Mouse (Mus musculus) ES-E14 (cell line): Measurements from ENCODE around the gene Atp5g1.

Source experiments
- CHD2 ChIP-seq: IDR thresholded peaks from 2 replicates; pipeline ENCODE4 v1.6.1; 2014; ENCODE audit warnings: mild to moderate bottlenecking, low read depth, low read length, inconsistent platforms
- HCFC1 ChIP-seq: IDR thresholded peaks from 2 replicates; pipeline ENCODE4 v1.6.1; 2012; ENCODE audit warnings: low read length, inconsistent platforms, borderline replicate concordance; ENCODE audit not compliant: insufficient read depth
- ZC3H11A ChIP-seq: IDR thresholded peaks from 2 replicates; pipeline ENCODE4 v1.6.1; 2012; ENCODE audit warnings: low read depth, mild to moderate bottlenecking, inconsistent platforms, low read length, borderline replicate concordance

DNA sequence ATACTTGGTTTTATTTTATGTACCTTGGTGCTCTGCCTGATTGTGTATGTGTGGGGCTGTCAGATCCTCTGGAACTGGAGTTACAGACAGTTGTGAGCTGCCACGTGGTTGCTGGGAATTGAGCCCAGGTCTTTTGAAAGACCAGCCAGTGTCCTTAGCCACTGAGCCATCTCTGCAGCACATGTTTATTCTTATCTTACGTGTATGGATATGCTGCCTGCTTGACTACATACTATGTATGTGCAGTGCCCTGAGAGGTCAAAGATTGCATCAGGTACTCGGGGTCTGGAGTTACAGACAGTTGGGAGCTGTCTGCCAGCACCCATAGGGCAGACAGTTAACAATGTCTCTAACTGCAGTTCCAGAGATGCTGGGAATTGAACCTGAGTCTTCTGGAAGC lies 7.2 kb upstream of the Atp5g1 start:
- TF ChIP-seq ZC3H11A (no peak), CHD2 (no peak), HCFC1 (no peak)
